Mouse (Mus musculus) urinary bladder, postnatal 36 days (tissue): ENCODE measurements around the gene Map3k7cl.

ENCODE experiments used
- DNase-seq, 2 experiments: peaks; one replicate each; pipeline ENCODE4 v3.0.0; 2022; ENCODE audit warnings: low spot score in 2 of 2, mixed read lengths in 1 of 2

The Map3k7cl gene

GRCm38 (mm10) chr16:87585548-87586262 lies 32.6 kb downstream of the Map3k7cl start:
- no peak for DNase-seq

- DNase-seq: no peak
Observed at GRCm38 (mm10) chr16:87587843-87588242, 34.7 kb downstream of the Map3k7cl start.

GRCm38 (mm10) chr16:87594145-87594544 lies 41.0 kb downstream of the Map3k7cl start:
- no peak for DNase-seq

- no peak for DNase-seq
Observed at GRCm38 (mm10) chr16:87595149-87595548, 42.0 kb downstream of the Map3k7cl start.

- no peak for DNase-seq
Observed at GRCm38 (mm10) chr16:87602717-87603526, 49.8 kb downstream of the Map3k7cl start.

- DNase-seq: no peak
Observed at GRCm38 (mm10) chr16:87604002-87604401, 50.9 kb downstream of the Map3k7cl start.

- no peak for DNase-seq
Observed at GRCm38 (mm10) chr16:87604883-87605282, 51.8 kb downstream of the Map3k7cl start.

GRCm38 (mm10) chr16:87607383-87607782 lies 54.3 kb downstream of the Map3k7cl start:
- no peak for DNase-seq

- DNase-seq: no peak
Observed at GRCm38 (mm10) chr16:87607959-87608358, 54.8 kb downstream of the Map3k7cl start.

GRCm38 (mm10) chr16:87610142-87610541 lies 57.0 kb downstream of the Map3k7cl start:
- no peak for DNase-seq

- DNase-seq: no peak
Observed at GRCm38 (mm10) chr16:87610556-87611295, 57.6 kb downstream of the Map3k7cl start.

- DNase-seq: peak in 1 of 2 experiments; percentile 50
Observed at GRCm38 (mm10) chr16:87611420-87611819, 58.3 kb downstream of the Map3k7cl start.

- DNase-seq: no peak
Observed at GRCm38 (mm10) chr16:87612218-87612838, 59.2 kb downstream of the Map3k7cl start.

- no peak for DNase-seq
Observed at GRCm38 (mm10) chr16:87617377-87617776, 64.2 kb downstream of the Map3k7cl start.

- DNase-seq: no peak
Observed at GRCm38 (mm10) chr16:87621246-87621645, 68.1 kb downstream of the Map3k7cl start.

- no peak for DNase-seq
Observed at GRCm38 (mm10) chr16:87623881-87624280, 70.8 kb downstream of the Map3k7cl start.

GRCm38 (mm10) chr16:87624937-87625336 lies 71.8 kb downstream of the Map3k7cl start:
- DNase-seq: no peak

GRCm38 (mm10) chr16:87625341-87625740 lies 72.2 kb downstream of the Map3k7cl start:
- DNase-seq: peak in 1 of 2 experiments; percentile 30

GRCm38 (mm10) chr16:87625816-87626215 lies 72.7 kb downstream of the Map3k7cl start:
- DNase-seq: no peak

- DNase-seq: no peak
Observed at GRCm38 (mm10) chr16:87626696-87627095, 73.6 kb downstream of the Map3k7cl start.

- DNase-seq: no peak
Observed at GRCm38 (mm10) chr16:87634709-87635108, 81.6 kb downstream of the Map3k7cl start.
